Mouse (Mus musculus) spleen, postnatal 36 days (tissue): Measurements from ENCODE around the gene Vmn1r80.
"Not testable (repeated sequence)": the region's sequence is repeated elsewhere in the genome, so short reads cannot be mapped to it uniquely, and the experiment has no call there.

ENCODE experiments used
- DNase-seq, 2 experiments: peaks; one replicate each; pipeline ENCODE4 v3.0.0; 2022; ENCODE audit warnings: low spot score in 2 of 2, mixed read lengths in 1 of 2

The Vmn1r80 gene

DNA sequence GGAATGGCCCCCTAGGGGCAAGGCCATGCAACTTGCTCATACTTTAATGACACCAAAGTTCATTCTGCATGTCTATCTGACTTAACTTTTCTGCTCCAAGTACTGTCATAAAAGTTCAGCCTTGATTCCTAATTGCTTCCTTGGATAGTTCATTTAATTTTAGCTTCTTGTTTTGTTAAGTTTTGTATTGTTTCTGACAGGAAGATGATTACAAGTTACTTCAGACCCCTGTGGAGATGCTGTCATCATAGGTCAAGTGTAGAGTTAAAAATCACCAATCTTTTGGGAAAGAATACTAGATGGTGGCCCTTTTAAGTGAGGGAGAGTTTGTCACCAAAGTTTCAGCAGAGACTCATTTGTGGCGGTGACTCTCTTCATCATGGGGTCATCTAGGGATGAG is at the start of gene Vmn1r80:
TSS of gene Vmn1r80 (plus strand) at position 301 of the 400 bp plus-strand sequence.
- DNase-seq, result no peak

DNA sequence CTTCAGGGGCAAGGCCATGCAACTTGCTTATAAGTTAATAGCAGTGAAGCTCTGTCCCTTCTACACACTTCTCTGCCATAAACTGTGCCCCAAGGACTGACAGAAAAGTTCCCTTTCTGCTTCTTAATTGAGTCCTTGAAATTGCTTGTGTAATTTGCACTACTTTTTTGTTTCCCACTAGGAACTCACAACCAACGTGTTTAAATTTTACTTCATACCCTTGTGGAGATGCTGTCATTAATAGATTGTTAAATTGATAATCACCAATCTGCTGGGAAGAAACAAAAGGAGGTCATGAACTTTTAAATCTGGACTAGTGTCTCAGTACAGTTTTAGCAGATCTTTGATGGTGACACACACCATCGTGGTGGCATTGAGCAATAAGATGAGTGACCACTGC is 39.1 kb upstream of the Vmn1r80 start, which contains the start of gene Vmn1r78:
TSS of gene Vmn1r78 (plus strand) at position 301 of the 400 bp plus-strand sequence.
- no peak for DNase-seq

DNA sequence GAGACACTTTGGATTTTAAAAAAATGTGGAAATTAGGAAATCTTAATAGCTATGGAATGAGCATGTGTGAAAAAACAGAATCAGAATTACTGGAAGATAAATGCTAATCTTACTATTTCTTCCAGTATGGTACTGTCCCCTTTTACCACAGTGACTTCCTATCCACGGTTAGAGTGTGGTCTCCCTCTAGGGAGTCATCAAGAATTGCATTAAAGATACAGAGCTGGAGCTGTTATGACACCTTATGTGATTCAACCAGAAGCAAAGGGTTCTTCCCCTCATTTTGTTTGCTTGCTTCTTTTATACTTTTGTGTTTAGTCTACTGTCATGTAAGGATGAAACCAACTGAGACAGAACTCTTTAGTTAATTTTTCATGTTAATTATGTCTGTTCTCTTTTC is 32.6 kb upstream of the Vmn1r80 start:
- not testable (repeated sequence) for DNase-seq

DNA sequence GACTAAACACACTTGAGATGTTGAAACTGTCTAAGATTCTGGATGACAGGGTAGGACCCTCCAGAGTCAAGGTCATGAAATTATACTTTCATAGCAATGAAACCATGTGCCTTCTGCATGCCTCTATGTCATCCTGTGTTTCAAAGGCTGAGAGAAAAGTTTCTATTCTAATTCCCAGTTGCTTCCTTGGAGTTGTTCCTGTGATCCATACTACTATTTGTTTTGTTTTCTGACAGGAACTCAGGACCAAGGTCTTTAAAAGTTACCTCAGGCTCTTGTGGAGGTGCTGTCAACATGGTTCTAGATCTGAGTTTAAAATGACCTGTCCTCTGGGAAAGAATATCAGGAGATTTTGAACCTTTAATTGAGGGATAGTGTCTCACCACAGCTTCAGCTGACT is 18.1 kb upstream of the Vmn1r80 start, which contains the start of gene Vmn1r79:
TSS of gene Vmn1r79 (plus strand) at position 301 of the 400 bp plus-strand sequence.
- DNase-seq, result not testable (repeated sequence)

- not testable (repeated sequence) for DNase-seq
Measured at GRCm38 (mm10) chr7:12172926-12173325, 16.2 kb upstream of the Vmn1r80 start.

DNA sequence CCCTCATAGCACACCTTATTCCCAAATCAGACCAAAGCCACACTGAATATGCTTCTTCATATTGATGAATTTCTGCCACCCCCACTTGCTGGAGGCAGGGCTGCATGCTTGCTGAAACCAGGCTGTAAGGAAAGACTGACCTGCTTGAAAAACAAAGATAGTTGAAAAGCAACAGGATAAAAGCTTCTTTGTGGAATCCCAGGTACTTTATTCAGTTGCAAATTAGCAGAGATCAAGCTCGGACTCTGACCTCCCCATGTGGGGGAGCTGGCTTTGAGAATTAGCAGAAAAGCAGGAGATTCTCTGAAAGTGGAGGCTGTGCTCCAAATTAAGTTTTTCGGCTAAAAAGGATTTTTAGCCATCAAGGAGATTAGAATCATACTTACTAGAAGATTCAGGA is 15.1 kb downstream of the Vmn1r80 start:
- no peak for DNase-seq
